Mouse (Mus musculus) gastrocnemius, postnatal 36 days (tissue): ENCODE results near the gene Tmem131. TPM values are rescaled to one million over a fixed set of nuclear protein-coding genes. Genes with fewer than 3 reads are reported as not detected.

Experiments
- DNase-seq, 2 experiments: peaks; one replicate each; pipeline ENCODE4 v3.0.0; 2022
- intact Hi-C: fragments of 180-260 bp; cut with DNase I; formaldehyde crosslinking; loops from one replicate; pipeline ENCODE4 v1.15.1; 2025
- total RNA-seq, 2 experiments: library from RNA; stranded (reverse); gene quantifications; 2 replicates each; pipeline ENCODE4 v1.2.3; 2021

The Tmem131 gene
- total RNA-seq, 2 experiments from 2014 or later, result 21.0 to 23.7 TPM

DNA sequence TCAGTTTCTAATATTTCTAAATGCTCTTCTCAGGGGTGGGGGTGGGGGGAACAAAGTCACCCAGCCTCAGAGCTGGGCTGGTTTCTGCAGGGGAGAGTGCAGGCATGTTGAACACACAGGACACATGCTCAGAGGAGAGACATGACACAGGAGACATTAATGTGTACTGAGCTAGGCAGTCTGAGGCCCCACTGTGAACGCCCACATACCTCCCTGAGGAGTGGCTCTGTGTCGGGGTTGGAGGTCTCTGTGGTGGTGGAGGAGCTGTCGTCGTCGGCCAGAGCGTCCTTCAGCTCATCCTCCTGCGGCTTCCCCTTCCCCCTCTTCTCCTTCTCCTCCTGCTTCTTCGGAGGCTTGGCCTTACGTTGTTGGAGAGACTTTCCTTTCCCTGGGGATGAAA, 139.2 kb downstream of the Tmem131 start:
- DNase-seq, result no peak
- intact Hi-C loops, result no loop called here

DNA sequence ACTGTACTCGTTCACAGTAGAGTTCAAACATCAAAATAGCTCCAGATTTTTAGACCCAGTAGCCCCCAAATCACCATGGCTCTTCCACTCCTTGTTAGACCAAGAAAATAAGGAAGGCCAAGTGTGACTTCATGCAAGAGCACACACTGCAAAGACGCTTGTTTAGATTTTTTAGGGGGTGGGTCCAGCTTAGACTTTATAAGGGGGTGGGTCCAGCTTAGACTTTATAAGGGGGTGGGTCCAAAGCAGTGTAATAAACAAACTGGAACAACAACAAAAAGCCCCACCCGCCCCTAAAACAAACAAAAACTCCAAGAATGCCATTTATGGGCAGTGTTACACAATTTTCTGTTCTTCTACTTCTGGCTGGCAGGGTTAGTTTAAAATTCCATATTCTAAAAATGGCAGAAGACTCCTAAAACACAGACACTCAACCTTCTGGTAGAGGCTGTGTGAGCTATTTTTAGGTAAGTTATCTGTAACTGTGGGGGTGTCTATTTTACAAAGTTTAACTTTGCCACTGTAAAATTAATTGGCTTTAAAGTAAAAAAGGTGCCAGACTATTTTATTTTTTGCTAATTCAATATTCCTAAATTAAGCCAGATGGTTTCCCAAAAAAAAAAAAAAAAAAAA, 143.0 kb downstream of the Tmem131 start:
- no peak for DNase-seq
- intact Hi-C loops, result no loop called here

DNA sequence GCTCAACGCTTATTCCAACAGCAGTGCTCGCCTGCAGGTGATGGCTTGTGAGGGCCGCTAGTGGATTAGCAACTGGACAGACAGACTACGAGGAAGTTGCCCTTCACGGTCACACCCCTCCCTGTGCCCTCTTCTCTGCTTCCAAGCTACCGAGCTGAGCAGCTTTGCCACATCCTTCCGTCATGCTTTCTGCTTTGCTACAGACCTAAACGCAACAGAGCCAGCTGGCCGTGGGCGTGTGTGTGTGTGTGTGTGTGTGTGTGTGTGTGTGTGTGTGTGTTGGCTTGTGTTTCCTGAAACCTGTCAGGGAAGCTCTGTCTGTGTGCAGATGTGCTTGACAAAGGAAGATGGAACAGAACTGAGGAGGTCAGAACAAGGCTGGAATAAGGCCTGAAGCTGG, 146.0 kb downstream of the Tmem131 start:
- intact Hi-C loops, result no loop called here
- no peak for DNase-seq

DNA sequence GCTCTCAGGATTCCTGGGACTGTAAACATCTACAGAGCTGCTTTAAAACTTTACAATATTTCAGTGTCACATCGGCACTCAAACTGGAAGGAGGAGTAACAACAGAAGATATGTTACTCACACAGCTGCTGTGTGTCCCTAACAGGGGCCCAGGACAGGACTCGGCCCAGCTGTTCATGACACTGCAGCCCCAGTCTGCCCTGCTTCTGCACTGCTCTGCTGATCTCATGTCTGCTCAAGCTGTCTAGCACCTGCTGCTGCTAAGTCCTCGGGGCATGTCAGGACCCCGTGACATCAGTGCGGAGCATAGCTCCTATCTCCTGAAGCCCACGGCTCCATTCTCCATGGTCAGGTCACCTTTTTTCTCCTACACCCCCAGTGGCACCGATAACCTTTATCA, 146.8 kb downstream of the Tmem131 start:
- no peak for DNase-seq
- intact Hi-C loops, result no loop called here

- intact Hi-C loops, result no loop called here
- no peak for DNase-seq
Measured at GRCm38 (mm10) chr1:36789416-36789815, 154.1 kb downstream of the Tmem131 start.

DNA sequence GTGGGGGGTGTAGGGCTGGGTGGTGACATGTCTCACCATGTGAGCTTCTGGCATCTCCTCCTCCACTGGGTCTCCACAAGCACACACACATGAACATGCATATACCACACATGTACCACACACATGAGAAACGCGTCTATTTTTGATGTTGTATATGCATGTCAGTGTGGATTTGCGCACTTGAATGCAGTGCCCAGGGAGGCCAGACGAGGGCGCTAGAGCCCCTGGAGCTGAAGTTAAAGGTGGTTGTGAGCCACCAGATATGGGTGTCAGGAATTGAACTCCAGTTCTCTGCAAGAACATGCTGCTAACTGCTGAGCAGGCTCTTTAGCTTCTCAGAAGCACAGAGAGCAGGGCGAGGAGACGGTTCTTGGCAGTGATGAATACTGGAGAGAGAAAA, 157.1 kb downstream of the Tmem131 start:
- intact Hi-C loops, result no loop called here
- DNase-seq, result no peak

GRCm38 (mm10) chr1:36785238-36785641, 158.2 kb downstream of the Tmem131 start:
- intact Hi-C loops, result loop anchor here (2.0 kb wide), 1 partner anchor 466 kb away; no protein-coding TSS in a partner anchor
- no peak for DNase-seq

DNA sequence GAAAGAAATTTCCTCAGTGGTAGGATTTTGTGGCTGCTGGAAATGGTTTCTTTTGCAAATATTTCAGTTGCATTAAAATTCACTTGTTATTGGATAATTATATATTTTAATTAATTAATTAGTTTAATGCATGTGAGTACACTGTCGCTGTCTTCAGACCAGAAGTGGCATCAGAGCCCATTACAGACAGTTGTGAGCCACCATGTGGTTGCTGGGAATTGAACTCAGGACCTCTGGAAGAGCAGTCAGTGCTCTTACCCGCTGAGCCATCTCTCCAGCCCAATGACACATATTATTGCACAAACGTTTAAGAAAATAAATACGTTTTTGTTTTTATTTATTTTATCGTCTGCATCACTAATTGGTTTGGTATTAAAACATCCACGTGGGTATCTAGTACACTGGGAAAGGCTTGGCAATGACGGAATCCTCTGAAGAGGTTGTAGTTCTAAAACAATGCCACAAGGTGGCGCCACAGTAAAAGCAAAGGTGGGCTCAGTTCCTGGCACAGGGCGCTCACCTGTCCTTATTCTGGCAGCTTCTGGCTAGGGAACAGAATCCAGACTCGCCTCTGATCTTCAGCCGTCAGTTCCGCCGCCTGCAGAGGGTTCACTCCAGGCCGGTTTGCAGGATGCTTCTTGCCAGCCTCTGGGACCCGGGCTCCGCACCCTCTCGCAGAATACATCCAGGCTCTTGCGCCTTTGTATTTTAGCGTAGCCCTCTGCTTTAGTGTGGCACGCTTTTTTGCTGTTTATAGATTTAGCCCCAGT, 158.9 kb downstream of the Tmem131 start:
- DNase-seq, result peak; percentile 42 to 61
- intact Hi-C loops, result loop anchor here (2.0 to 5.0 kb wide), 2 partner anchors 393 to 466 kb away; no protein-coding TSS in a partner anchor

DNA sequence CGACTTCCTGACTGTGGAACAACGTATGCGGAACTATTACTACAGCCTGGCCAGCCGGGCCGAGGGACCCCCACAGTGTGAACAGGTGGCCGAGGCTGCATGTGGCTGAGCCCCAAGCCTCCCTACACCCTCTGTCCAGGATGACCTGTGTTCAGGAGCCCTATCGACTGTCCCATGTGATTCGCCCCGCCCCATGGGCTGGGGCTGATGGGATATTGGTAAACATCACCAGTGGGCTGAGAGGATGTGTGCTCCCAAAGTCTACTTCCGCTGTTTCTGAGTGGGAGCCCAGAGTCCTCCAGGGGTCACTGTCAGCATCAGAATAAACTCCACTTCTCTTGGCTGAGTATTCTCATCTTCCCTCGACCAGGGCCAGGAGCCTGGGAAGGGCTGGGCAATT, 161.0 kb downstream of the Tmem131 start:
- no peak for DNase-seq
- intact Hi-C loops, result loop anchor here (5.0 kb wide), 1 partner anchor 395 kb away; no protein-coding TSS in a partner anchor

DNA sequence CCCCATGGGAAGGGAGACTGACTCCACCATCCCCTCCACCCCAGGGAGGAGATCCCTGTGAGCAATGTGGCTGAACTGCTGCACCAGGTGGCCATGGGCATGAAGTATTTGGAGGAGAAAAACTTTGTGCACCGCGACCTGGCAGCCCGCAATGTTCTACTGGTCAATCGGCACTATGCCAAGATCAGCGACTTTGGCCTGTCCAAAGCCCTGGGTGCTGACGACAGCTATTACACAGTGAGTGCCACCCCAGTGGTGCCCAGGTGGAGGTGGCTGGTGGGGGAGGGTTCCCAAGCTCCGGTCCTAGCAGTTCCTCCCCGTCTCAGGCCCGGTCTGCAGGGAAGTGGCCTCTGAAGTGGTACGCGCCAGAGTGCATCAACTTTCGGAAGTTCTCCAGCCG, 162.7 kb downstream of the Tmem131 start:
- intact Hi-C loops, result loop anchor here (5.0 kb wide), 1 partner anchor 397 kb away; no protein-coding TSS in a partner anchor
- DNase-seq, result no peak

- intact Hi-C loops, result no loop called here
- no peak for DNase-seq
Measured at GRCm38 (mm10) chr1:36772198-36772934, 171.1 kb downstream of the Tmem131 start.

- DNase-seq, result no peak
- intact Hi-C loops, result no loop called here
Measured at GRCm38 (mm10) chr1:36770998-36771397, 172.5 kb downstream of the Tmem131 start.

GRCm38 (mm10) chr1:36769951-36770350, 173.5 kb downstream of the Tmem131 start:
- intact Hi-C loops, result no loop called here
- DNase-seq, result no peak

GRCm38 (mm10) chr1:36768786-36769185, 174.7 kb downstream of the Tmem131 start:
- intact Hi-C loops, result no loop called here
- no peak for DNase-seq

DNA sequence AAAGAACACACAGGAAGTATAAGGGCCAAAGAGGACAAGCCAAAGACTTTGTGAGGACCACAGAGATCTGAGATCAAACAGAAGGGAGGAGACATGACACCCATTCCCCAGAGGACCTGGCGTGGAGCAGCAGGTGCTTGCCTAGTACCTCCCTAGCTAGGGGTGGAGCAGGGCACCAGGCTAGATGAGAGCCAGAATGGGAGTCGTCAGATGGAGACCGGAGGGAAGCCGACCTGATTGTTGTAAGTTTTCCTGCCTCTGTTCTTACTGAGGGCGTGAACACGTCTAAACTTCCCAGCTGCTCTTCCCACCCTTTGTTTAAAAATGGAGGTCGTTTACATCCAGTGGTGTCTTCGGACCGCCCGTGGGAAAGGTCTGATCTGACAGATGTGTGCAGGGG, 176.1 kb downstream of the Tmem131 start:
- intact Hi-C loops, result no loop called here
- DNase-seq, result no peak

GRCm38 (mm10) chr1:36766431-36767205, 176.8 kb downstream of the Tmem131 start:
- DNase-seq, result no peak
- intact Hi-C loops, result no loop called here

- intact Hi-C loops, result no loop called here
- DNase-seq, result no peak
Measured at GRCm38 (mm10) chr1:36761568-36761967, 181.9 kb downstream of the Tmem131 start, which contains the start of gene Zap70. Gene Zap70 (plus strand): TSS chr1:36761798.

GRCm38 (mm10) chr1:36761061-36761460, 182.4 kb downstream of the Tmem131 start:
- intact Hi-C loops, result no loop called here
- DNase-seq, result no peak

- no peak for DNase-seq
- intact Hi-C loops, result no loop called here
Measured at GRCm38 (mm10) chr1:36760401-36760800, 183.1 kb downstream of the Tmem131 start.

- no peak for DNase-seq
- intact Hi-C loops, result no loop called here
Measured at GRCm38 (mm10) chr1:36759076-36759475, 184.4 kb downstream of the Tmem131 start.
